Mouse (Mus musculus): ENCODE data around the gene 1700013F07Rik.

Gene 1700013F07Rik

DNA sequence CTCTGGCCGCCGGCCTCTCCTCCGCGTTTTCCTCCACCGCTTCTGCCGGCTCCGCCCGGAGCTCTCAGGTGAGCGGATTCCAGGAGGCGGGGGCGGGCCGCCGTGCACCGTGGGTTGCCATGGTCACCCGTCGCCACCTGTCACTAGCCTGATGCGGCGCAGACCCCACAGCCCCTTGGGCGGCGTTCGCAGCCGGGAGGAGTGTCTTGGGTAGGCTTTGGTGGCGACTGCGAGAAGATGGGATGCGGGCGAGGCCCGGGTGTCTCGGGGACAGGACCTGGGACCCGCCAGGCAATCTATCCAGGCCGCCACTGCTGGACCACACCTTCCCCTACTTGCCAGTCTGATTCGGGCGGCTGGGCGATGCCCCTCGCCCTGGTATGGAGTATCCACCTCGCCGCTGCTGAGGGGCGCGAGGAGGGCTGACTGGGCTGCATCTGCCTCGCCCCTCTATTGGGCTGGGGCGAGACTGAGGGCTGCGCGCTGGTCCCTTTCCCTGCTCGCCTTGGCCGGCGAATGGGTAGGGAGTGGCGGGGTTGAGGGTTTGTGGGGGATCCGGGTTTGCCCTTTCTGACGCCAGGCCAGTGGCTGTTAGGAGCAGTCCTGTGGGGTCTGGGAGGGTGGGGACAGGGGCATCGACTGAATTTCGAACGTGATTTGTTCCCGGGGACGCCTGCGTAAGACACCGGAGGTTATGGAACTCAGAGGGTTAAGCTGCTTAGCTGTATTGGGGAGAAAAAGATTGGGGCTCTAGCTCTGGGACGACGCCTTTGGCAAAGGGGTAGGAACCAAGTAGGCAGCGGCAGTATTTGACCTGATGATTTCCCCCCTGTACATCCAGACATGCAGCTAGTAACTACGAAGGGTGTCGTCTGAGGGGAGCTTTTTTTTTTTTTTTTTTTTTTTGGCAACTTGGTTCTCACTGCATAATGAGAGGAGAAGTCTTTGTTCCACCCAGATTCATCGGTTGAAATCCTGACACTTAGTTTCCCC, 57.9 kb downstream of the 1700013F07Rik start:
- no peak for DNase-seq (ENCODE audit: extremely low read depth, insufficient read length, low spot score)

Measured in 3134 (cell line).